Mouse (Mus musculus): ENCODE measurements at regions not wholly inside any gene's neighbourhood (a gene's known extent, or its start where the extent isn't known, plus 50 kb on each side); places are given as distances from the start of the nearest gene placed in this dataset.

GRCm38 (mm10) chr1:105067049-105067795 lies 289.3 kb downstream of the Rnf152 start:
- Histone ChIP-seq H3K36me3 (no peaks in the 10 kb centered on the region), H3K4me2 (no peak overlapping the region), H3K4me1 (no peaks in the 10 kb centered on the region), H3K9me3 (no peaks in the 10 kb centered on the region), H3K9ac (no peak overlapping the region), H3K27me3 (no peaks in the 10 kb centered on the region), H3K27ac (no peak overlapping the region), H3K4me3 (no peak overlapping the region)
- 59% methylated on average over 4 of the region's 4 CpGs for WGBS
- ATAC-seq (ENCODE audit: borderline replicate concordance, extremely low read depth, low FRiP score, low TSS enrichment) = no peak

- no peak overlapping the region for H3K4me2 ChIP-seq
- no peaks in the 10 kb centered on the region for H3K9me3 ChIP-seq
- ATAC-seq (ENCODE audit: borderline replicate concordance, extremely low read depth, low FRiP score, low TSS enrichment) = no peak
- H3K36me3 ChIP-seq = no peaks in the 10 kb centered on the region
- H3K4me1 ChIP-seq = no peaks in the 10 kb centered on the region
- H3K27me3 ChIP-seq = no peaks in the 10 kb centered on the region
- no peak overlapping the region for H3K4me3 ChIP-seq
- no peak overlapping the region for H3K9ac ChIP-seq
- 82% methylated on average over 10 of the region's 10 CpGs for WGBS
- H3K27ac ChIP-seq = no peak overlapping the region
Observed at GRCm38 (mm10) chr1:105050584-105051363, 282.4 kb downstream of the Cdh20 start.

Data from lung, embryonic 15.5 days (tissue).